ENCODE assay signal across 9 mouse cellular contexts in the genomic region with DNA sequence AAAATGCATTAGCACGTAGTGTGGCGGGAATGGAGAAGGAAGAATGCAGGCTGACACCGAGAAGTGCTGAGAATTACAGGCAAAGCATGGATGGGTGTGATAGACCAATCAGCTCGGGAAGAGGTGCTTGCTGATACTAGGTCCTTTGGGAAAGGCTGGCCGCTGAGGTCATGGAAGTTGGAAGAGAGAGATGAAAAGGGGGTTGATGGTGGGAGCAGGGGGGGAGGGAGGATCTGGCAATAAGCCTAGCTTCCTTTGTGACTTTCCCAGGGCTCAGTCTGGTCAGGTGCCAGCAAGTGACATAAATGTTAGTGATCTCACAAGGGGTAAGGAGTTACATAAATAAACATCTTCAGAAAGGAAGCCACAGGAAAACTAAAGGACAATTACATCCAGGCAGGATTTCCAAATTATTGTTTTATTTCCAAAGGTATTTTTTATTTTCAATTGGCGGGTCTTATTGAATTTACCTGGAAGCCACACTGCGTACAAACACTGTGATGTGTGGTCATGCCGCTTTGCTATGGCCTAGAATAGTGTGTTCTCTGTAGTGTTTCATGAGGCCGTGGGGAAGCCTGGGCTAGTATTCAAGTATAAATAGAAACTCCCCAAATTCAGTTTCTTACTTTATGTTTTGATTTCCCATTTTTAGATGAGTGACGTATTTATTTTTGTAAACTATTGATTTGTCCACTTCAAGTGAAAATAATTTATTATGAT. TPM values are rescaled to one million over a fixed set of nuclear protein-coding genes. Genes with fewer than 3 reads are reported as not detected.
A peak's percentile ranks its signal among the peaks of the same experiment; 100 is the strongest.
DNase-seq lines count a peak whose midpoint lies in the region; ATAC-seq lines count a peak whose summit lies in the region.
"Had no signal": no experiment of that assay in that cellular context is flagged by ENCODE, and none has a peak within 500 bp of the region (broad histone marks: within the 10 kb centered on the region; RNA-seq: fewer than 3 reads in every experiment).

No protein-coding gene starts in this region.

- no peaks in the 10 kb centered on the region for H3K27me3 ChIP-seq in embryonic facial prominence, embryonic 12.5 days

- no peaks in the 10 kb centered on the region for H3K36me3 ChIP-seq in embryonic facial prominence, embryonic 12.5 days

- intact Hi-C loops in heart, postnatal 14 days (cut with DNase I) = loop anchor here (5.0 to 10.0 kb wide), 4 partner anchors 92 to 859 kb away; a partner anchor contains a TSS

- no peak overlapping the region for H3K27ac ChIP-seq in embryonic facial prominence, embryonic 12.5 days

- no peak overlapping the region for H3K9ac ChIP-seq in embryonic facial prominence, embryonic 12.5 days

- no peak overlapping the region for H3K4me3 ChIP-seq in embryonic facial prominence, embryonic 12.5 days
- H3K4me3 ChIP-seq: myocyte had no signal

- no peaks in the 10 kb centered on the region for H3K9me3 ChIP-seq in embryonic facial prominence, embryonic 12.5 days

- H3K4me2 ChIP-seq in embryonic facial prominence, embryonic 12.5 days (replicated peaks) = no peak overlapping the region

- peak; percentile 67; the same call in 1 of the 2 replicates for ATAC-seq in embryonic facial prominence, embryonic 12.5 days (ENCODE audit: insufficient number of reproducible peaks, insufficient read depth, low FRiP score, low TSS enrichment)
- ATAC-seq in megakaryocyte-erythroid progenitor cell, adult 5-6 weeks (replicated peaks; ENCODE audit: low FRiP score, low TSS enrichment, poor library complexity, severe bottlenecking) = no peak
- ATAC-seq in activated CD4-positive, CD25-positive, alpha-beta regulatory T cell, adult 4 months = no peak

- DNase-seq in gastrocnemius, adult 18-20 months (ENCODE audit: low spot score) = peak; percentile 23
- no peak for DNase-seq in gastrocnemius, postnatal 25 days
- peak; percentile 47 to 69 for DNase-seq in heart, postnatal 14 days
- peak; percentile 53 for DNase-seq in lung, postnatal 25 days (ENCODE audit: low spot score)
- DNase-seq in right cerebral cortex, postnatal 25 days = no peak

- 61% methylated on average over 10 of the region's 10 CpGs for WGBS in embryonic facial prominence, embryonic 12.5 days

- no peaks in the 10 kb centered on the region for H3K4me1 ChIP-seq in embryonic facial prominence, embryonic 12.5 days

RNA-seq across cellular contexts. Expression of a gene that starts 38.7 kb away (rescaled TPM):
- not detected for total RNA-seq in gastrocnemius, adult 18-20 months (2021)
- total RNA-seq in gastrocnemius, postnatal 25 days (2021) = under 1 TPM in 1 of 2 experiments, not detected in 1; 0.13 TPM
- polyA plus RNA-seq in embryonic facial prominence, embryonic 12.5 days (2016; fragmentation: Nextera tagmentation; extraction: Ambion mirVana) = 0.17 and 0.28 TPM in 2 replicates
- total RNA-seq in heart, postnatal 14 days (2021) = under 1 TPM; 0.67 to 0.73 TPM
- not detected in 2 replicates for total RNA-seq in megakaryocyte-erythroid progenitor cell, adult 5-6 weeks (2014; fragmentation: Nextera tagmentation)
- total RNA-seq in megakaryocyte-erythroid progenitor cell, adult 5-6 weeks (2017) = not detected in 2 replicates
- polyA plus RNA-seq in activated CD4-positive, CD25-positive, alpha-beta regulatory T cell, adult 4 months (2017; shearing (Covaris generic)) = under 1 TPM in 1 of 2 experiments, not detected in 1; 0.17 TPM
- polyA plus RNA-seq: myocyte had no signal

Comparison
In these comparisons a context has a peak if more than half of its experiments do, and no peak if none do; other contexts are left out.
1. DNase-seq: peak in gastrocnemius, adult 18-20 months (single experiment), heart, postnatal 14 days (2 of 2) and lung, postnatal 25 days (single experiment); none in gastrocnemius, postnatal 25 days (single experiment) and right cerebral cortex, postnatal 25 days (single experiment).